Mouse (Mus musculus): ENCODE data around the gene Gar1.

GRCm38 (mm10) chr3:129862592-129862991 lies 31.4 kb upstream of the Gar1 start:
- no peak for TF ChIP-seq POLR2A (IDR thresholded peaks at IDR 0.05; ENCODE audit: control insufficient read depth, low read depth, low read length)
- TF ChIP-seq CTCF (IDR thresholded peaks at IDR 0.05; ENCODE audit: control insufficient read depth, insufficient read depth, insufficient replicate concordance, low read depth, low read length): no peak
